Mouse (Mus musculus) megakaryocyte, embryonic 14.5 days (primary cell): ENCODE results near the gene Atf6.

Source experiments
- FLI1 ChIP-seq: IDR thresholded peaks from 2 replicates; pipeline ENCODE4 v1.6.1; 2012; ENCODE audit warnings: low read length, inconsistent platforms, mixed read lengths
- GATA1 ChIP-seq: IDR thresholded peaks from 3 replicates; pipeline ENCODE4 v1.6.1; 2012; ENCODE audit warnings: mixed read lengths, low read length, inconsistent platforms, borderline replicate concordance

GRCm38 (mm10) chr1:170791542-170791941 is 76.0 kb downstream of the Atf6 start:
- TF ChIP-seq GATA1 (no peak), FLI1 (no peak)
